Mouse (Mus musculus) bone marrow macrophage, adult 2 months (primary cell): ENCODE results near the gene Morn5.

ENCODE experiments used
- CTCF ChIP-seq: IDR thresholded peaks from 2 replicates; pipeline ENCODE4 v1.5.1; 2012; ENCODE audit warnings: low read depth, mild to moderate bottlenecking, low read length, moderate library complexity
- POLR2A ChIP-seq: IDR thresholded peaks from 2 replicates; pipeline ENCODE4 v1.6.1; 2012; ENCODE audit warnings: mild to moderate bottlenecking, low read depth, low read length, borderline replicate concordance

GRCm38 (mm10) chr2:36104956-36105741 lies 55.9 kb downstream of the Morn5 start, which contains the start of gene Lhx6:
- TF ChIP-seq CTCF, result no peak
- TF ChIP-seq POLR2A, result no peak
